Mouse (Mus musculus) heart, postnatal 25 days (tissue): ENCODE data around the gene Map4k3. TPM values are rescaled to one million over a fixed set of nuclear protein-coding genes. Genes with fewer than 3 reads are reported as not detected.
"Not testable (repeated sequence)": the region's sequence is repeated elsewhere in the genome, so short reads cannot be mapped to it uniquely, and the experiment has no call there.

Experiments
- DNase-seq: peaks from one replicate; pipeline ENCODE4 v3.0.0; 2022; ENCODE audit warnings: low spot score
- intact Hi-C: fragments of 180-260 bp; cut with DNase I; formaldehyde crosslinking; loops from one replicate; pipeline ENCODE4 v1.15.1; 2025
- total RNA-seq, 2 experiments: library from RNA; stranded (reverse); gene quantifications; 2 replicates each; pipeline ENCODE4 v1.2.3; 2021

Map4k3 gene
- total RNA-seq, 2 experiments from 2014 or later, result 24.0 to 24.4 TPM

GRCm38 (mm10) chr17:80577214-80577613 lies 151.1 kb downstream of the Map4k3 start:
- intact Hi-C loops, result no loop called here
- DNase-seq, result no peak

GRCm38 (mm10) chr17:80575008-80575407 lies 153.3 kb downstream of the Map4k3 start:
- no peak for DNase-seq
- intact Hi-C loops, result no loop called here

DNA sequence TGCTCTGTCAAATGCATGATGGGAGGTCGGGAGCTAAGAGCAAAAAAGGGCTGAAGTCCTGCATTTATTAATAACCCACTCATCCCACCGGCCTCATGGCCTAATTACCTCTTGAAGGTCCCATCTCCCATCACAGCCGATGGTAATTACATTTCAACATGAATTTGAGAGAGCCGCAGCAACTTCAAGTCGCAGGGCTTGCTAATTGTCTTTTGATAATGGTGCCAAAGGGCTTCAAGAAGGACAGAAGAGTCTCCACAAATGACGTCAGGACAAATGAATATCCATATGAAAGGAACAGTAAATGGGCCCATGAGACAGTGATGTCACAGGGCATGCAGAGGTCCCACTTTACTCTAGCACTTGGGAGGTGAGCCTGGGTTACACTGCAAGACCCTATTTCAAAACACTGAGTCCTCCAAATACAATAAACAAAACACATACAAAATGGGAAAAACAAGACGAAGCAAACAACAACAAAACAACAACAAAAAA lies 153.8 kb downstream of the Map4k3 start:
- DNase-seq, result no peak
- intact Hi-C loops, result no loop called here

- intact Hi-C loops, result no loop called here
Measured at GRCm38 (mm10) chr17:80572187-80572935, 155.9 kb downstream of the Map4k3 start.

GRCm38 (mm10) chr17:80571460-80571859 lies 156.8 kb downstream of the Map4k3 start:
- intact Hi-C loops, result no loop called here
- no peak for DNase-seq

More at GRCm38 (mm10) chr17:80572187-80572935, 155.9 kb downstream of the Map4k3 start:
- no peak for DNase-seq

GRCm38 (mm10) chr17:80569718-80570117 lies 158.6 kb downstream of the Map4k3 start:
- DNase-seq, intact Hi-C loops: not testable (repeated sequence)

GRCm38 (mm10) chr17:80568842-80569601 lies 159.3 kb downstream of the Map4k3 start:
- intact Hi-C loops, result no loop called here
- no peak for DNase-seq

DNA sequence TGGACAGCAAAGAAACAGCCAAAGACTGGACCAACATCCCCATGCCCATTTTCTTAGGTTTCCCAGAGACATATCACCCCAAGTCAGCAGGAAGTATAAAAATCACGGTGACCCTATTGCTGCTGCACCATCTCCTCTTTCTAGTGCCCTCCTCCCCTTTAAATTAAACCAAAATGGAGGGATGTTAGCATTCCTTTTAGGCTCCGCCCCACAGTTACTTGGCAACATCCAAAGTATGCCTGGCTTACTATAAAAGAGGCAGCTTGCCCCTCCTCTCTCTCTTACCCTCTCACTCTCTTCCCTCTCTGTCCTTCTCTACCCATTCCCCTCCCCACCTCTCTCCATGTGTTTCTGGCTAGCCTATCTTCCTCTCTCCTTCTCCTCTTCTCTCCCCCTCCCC lies 159.8 kb downstream of the Map4k3 start:
- intact Hi-C loops, result no loop called here
- no peak for DNase-seq

DNA sequence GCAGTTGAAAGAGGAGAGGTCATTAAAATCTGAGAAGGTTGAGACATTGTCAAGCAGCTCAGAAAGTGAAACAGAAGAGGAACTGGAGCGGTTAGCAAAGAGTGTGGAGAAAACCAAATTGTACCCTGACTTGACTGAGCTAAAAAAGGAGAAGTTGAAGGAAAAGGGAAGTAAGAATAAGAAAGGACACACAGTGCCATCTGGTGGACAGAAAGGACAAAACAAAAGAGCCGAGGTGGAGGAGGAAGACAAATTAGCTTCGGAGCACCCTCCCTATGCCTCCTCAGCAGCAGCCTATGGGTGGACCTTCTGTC lies 163.7 kb downstream of the Map4k3 start:
- intact Hi-C loops, result no loop called here
- no peak for DNase-seq

GRCm38 (mm10) chr17:80563762-80564610 lies 164.3 kb downstream of the Map4k3 start:
- intact Hi-C loops, result not testable (repeated sequence)
- peak; percentile 13 for DNase-seq

DNA sequence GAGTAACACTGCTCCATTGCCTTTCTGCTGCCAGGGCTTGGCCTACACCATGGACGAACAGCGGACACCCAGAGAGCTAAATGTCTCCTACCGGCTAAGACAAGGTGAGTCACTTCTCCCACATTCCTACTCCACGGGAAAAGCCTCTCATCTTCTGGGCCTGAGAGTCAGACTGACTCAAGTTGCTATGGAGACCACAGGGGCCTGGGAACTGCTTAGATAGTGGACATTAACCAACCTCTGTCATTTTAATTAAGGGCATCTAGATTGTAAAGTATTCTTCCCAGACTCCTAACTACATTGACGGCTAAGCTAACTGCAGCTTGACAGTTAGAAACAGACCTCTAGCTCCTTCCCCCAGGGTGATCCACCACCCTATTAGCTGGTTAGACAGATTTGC lies 165.5 kb downstream of the Map4k3 start:
- no peak for DNase-seq
- intact Hi-C loops, result no loop called here

DNA sequence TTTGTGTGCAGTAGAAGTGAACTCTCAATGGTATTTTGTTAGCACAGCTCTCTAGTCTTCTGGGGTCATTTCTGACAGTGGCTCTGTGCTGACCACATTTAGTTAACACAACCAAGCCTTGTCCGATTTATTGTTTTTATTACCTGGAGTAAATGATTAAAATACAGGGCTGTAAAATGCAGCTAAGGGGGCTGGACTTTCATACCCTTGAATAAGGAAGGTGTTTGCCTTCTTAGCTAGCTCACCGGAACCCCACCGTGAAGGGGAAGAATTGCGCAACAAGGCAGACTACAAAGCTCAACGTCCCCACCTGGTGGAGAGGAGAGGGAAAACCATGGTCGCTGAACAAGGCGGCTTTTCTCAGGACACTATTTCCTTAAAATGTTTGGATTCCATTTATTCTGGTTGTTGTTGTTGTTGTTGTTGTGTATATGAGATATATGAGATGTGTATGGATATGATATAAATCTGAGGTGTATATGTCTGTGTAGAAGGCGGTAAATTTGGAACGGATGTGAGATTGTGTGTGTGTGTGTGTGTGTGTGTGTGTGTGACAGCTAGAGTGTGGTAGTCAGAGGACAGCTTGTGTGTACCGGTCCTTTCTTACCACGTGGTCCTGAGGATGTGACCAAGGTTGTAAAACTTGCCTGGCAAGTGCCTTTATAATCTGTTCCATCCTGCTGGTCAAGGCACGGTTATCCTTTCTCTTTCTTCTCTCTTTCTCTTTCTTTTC lies 167.4 kb downstream of the Map4k3 start:
- intact Hi-C loops, result loop anchor here (2.0 kb wide), 2 partner anchors 106 to 268 kb away; no protein-coding TSS in a partner anchor
- DNase-seq, result peak; percentile 20

GRCm38 (mm10) chr17:80559745-80560144 lies 168.5 kb downstream of the Map4k3 start:
- DNase-seq, result no peak
- intact Hi-C loops, result loop anchor here (2.0 to 5.0 kb wide), 3 partner anchors 105 to 267 kb away; no protein-coding TSS in a partner anchor

- DNase-seq, result no peak
- intact Hi-C loops, result loop anchor here (5.0 kb wide), 1 partner anchor 147 kb away; no protein-coding TSS in a partner anchor
Measured at GRCm38 (mm10) chr17:80559050-80559449, 169.2 kb downstream of the Map4k3 start.

- DNase-seq, result no peak
- intact Hi-C loops, result loop anchor here (5.0 kb wide), 1 partner anchor 146 kb away; no protein-coding TSS in a partner anchor
Measured at GRCm38 (mm10) chr17:80558583-80558982, 169.7 kb downstream of the Map4k3 start.

DNA sequence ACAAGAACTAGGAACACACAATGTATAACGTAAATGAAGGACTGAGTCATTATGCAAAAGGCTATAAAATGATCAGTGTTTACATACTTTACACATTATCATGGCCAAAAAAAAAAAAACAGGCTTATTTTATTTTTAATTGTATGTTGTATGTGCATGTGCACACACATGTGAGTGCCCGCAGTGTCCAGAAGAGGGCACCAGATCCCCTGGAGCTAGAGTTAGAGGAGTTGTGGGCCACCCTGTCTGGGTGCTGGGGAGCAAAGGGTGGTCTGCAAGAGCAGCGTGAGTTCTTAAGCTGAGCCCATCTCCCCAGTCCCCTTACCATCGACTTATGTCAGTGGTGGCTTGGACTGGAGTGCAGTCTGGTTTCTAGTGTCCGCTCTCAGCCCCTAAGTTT lies 170.8 kb downstream of the Map4k3 start:
- intact Hi-C loops, result loop anchor here (5.0 kb wide), 1 partner anchor 145 kb away; no protein-coding TSS in a partner anchor
- no peak for DNase-seq

GRCm38 (mm10) chr17:80553318-80554270 lies 174.7 kb downstream of the Map4k3 start:
- peak; percentile 37 for DNase-seq
- intact Hi-C loops, result loop anchor here (2.0 kb wide), 1 partner anchor 69 kb away; no protein-coding TSS in a partner anchor

GRCm38 (mm10) chr17:80552653-80553052 lies 175.6 kb downstream of the Map4k3 start:
- no peak for DNase-seq
- intact Hi-C loops, result loop anchor here (2.0 kb wide), 1 partner anchor 68 kb away; no protein-coding TSS in a partner anchor
